8 mouse cellular contexts compared by ENCODE assay signal in the genomic region with DNA sequence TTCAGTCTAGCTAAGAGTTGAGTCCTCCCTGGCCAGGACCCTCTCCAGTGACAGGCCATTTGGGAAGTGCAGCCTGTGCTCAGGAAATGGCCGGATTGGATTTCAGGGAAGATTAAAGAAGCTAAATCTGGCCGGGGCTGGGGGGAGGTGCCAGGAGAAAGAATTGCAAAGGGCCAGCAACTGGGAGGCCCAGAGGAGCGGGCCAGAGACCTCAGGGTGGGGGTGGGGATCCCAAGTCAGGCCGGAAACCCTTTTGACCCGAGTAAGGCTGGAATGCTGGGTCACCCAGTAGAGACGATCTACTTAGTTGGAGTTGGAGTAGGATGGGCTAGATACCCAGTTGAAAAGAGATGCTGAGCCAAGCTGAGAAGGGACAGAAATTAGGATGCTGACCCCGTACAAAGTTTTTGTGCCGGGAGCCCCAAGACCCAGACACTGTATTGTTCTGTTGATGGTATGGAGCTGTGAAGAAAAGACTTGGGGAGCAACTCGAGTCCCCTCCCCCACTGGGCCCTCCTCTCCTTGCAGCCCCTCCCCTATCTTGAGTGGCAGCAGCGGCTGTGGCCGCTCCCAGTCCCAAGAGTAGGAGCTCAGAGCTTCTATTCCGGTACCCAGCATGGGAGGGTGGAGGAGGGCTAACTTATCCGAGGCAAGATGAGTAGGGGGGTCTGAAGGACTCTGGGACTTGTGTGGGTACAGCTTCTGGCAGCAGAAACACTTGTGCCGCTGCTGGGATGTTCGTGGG. TPM values are rescaled to one million over a fixed set of nuclear protein-coding genes. Genes with fewer than 3 reads are reported as not detected.
DNase-seq lines count a peak whose midpoint lies in the region; ATAC-seq lines count a peak whose summit lies in the region.

No protein-coding gene starts in this region.

- H3K27ac ChIP-seq in hindbrain, embryonic 10.5 days: peak overlapping the region; percentile 86
- H3K27ac ChIP-seq in hindbrain, embryonic 16.5 days (ENCODE audit: low read depth, low read length): no peak overlapping the region

- WGBS in hindbrain, embryonic 10.5 days: 2% methylated on average over 15 of the region's 15 CpGs
- 8% methylated on average over 15 of the region's 15 CpGs for WGBS in hindbrain, embryonic 16.5 days

- no peaks in the 10 kb centered on the region for H3K9me3 ChIP-seq in hindbrain, embryonic 10.5 days
- H3K9me3 ChIP-seq in hindbrain, embryonic 16.5 days (ENCODE audit: control insufficient read depth, low read length): no peaks in the 10 kb centered on the region

- peaks cover 45% of the 10 kb centered on the region for H3K4me1 ChIP-seq in hindbrain, embryonic 10.5 days (replicated peaks)
- H3K4me1 ChIP-seq in hindbrain, embryonic 16.5 days (ENCODE audit: control insufficient read depth, insufficient read depth, low read depth, low read length): peaks cover 5% of the 10 kb centered on the region

- H3K27me3 ChIP-seq in hindbrain, embryonic 10.5 days (ENCODE audit: insufficient read depth, poor library complexity, severe bottlenecking): peaks cover 15% of the 10 kb centered on the region
- H3K27me3 ChIP-seq in hindbrain, embryonic 16.5 days (replicated peaks; ENCODE audit: control insufficient read depth, insufficient read depth, low read length): peaks cover 6% of the 10 kb centered on the region; the same call in 1 of the 2 replicates

- H3K4me3 ChIP-seq in hindbrain, embryonic 10.5 days: peak overlapping the region; percentile 34
- no peak overlapping the region for H3K4me3 ChIP-seq in hindbrain, embryonic 16.5 days (ENCODE audit: low read length)

- no peaks in the 10 kb centered on the region for H3K36me3 ChIP-seq in hindbrain, embryonic 10.5 days
- no peaks in the 10 kb centered on the region for H3K36me3 ChIP-seq in hindbrain, embryonic 16.5 days (ENCODE audit: control insufficient read depth, insufficient read depth, low read length)

- no peak overlapping the region for H3K4me2 ChIP-seq in hindbrain, embryonic 16.5 days (ENCODE audit: low read length)

- DNase-seq in hindbrain, embryonic 10.5 days (ENCODE audit: low spot score): peak; percentile 70
- peak; percentile 84 for DNase-seq in gastrocnemius, adult 18-20 months (ENCODE audit: low spot score)
- DNase-seq in kidney, adult 9 months: peak; percentile 35
- peak; percentile 45 for DNase-seq in lung, postnatal 36 days
- no peak for DNase-seq in T-cell, adult 2 months (ENCODE audit: low spot score)
- no peak for DNase-seq in cerebellum, adult 8-10 months

- H3K9ac ChIP-seq in hindbrain, embryonic 16.5 days (ENCODE audit: low read depth, low read length): no peak overlapping the region

- ATAC-seq in hindbrain, embryonic 16.5 days: no peak; the same call in 1 of the 2 replicates
- no peak for ATAC-seq in megakaryocyte-erythroid progenitor cell, adult 5-6 weeks (replicated peaks; ENCODE audit: low FRiP score, low TSS enrichment, poor library complexity, severe bottlenecking)

RNA-seq across cellular contexts. Expression of a gene that starts 15.7 kb away (rescaled TPM):
- 3.8 and 4.5 TPM in 2 replicates for polyA plus RNA-seq in hindbrain, embryonic 10.5 days (2016; fragmentation: Nextera tagmentation; extraction: Ambion mirVana)
- 1.7 and 10.9 TPM in 2 replicates for polyA plus RNA-seq in hindbrain, embryonic 16.5 days (2015; fragmentation: Nextera tagmentation; extraction: Ambion mirVana)
- total RNA-seq in gastrocnemius, adult 18-20 months (2021): 1,000 to 10,000 TPM; 2,427 to 2,600 TPM
- not detected in 2 replicates for total RNA-seq in megakaryocyte-erythroid progenitor cell, adult 5-6 weeks (2014; fragmentation: Nextera tagmentation)
- not detected in 2 replicates for total RNA-seq in megakaryocyte-erythroid progenitor cell, adult 5-6 weeks (2017)

RNA-seq across cellular contexts. Expression of a gene that starts 26.7 kb away (rescaled TPM):
- polyA plus RNA-seq in hindbrain, embryonic 10.5 days (2016; fragmentation: Nextera tagmentation; extraction: Ambion mirVana): 154 and 199 TPM in 2 replicates
- 149 and 150 TPM in 2 replicates for polyA plus RNA-seq in hindbrain, embryonic 16.5 days (2015; fragmentation: Nextera tagmentation; extraction: Ambion mirVana)
- 10 to 100 TPM; 42.4 to 47.6 TPM for total RNA-seq in gastrocnemius, adult 18-20 months (2021)
- 47.3 and 48.2 TPM in 2 replicates for total RNA-seq in megakaryocyte-erythroid progenitor cell, adult 5-6 weeks (2014; fragmentation: Nextera tagmentation)
- total RNA-seq in megakaryocyte-erythroid progenitor cell, adult 5-6 weeks (2017): 45.3 and 50.8 TPM in 2 replicates

RNA-seq across cellular contexts. Expression of a gene that starts 30.6 kb away (rescaled TPM):
- 19.0 and 20.2 TPM in 2 replicates for polyA plus RNA-seq in hindbrain, embryonic 10.5 days (2016; fragmentation: Nextera tagmentation; extraction: Ambion mirVana)
- polyA plus RNA-seq in hindbrain, embryonic 16.5 days (2015; fragmentation: Nextera tagmentation; extraction: Ambion mirVana): 20.3 and 20.4 TPM in 2 replicates
- 100 to 1,000 TPM; 255 to 257 TPM for total RNA-seq in gastrocnemius, adult 18-20 months (2021)
- total RNA-seq in megakaryocyte-erythroid progenitor cell, adult 5-6 weeks (2014; fragmentation: Nextera tagmentation): not detected in 2 replicates
- total RNA-seq in megakaryocyte-erythroid progenitor cell, adult 5-6 weeks (2017): 0.19 TPM in 1 of 2 replicates, not detected in the other

Comparison
In these comparisons a context has a peak if more than half of its experiments do, and no peak if none do; other contexts are left out.
1. DNase-seq: peak in hindbrain, embryonic 10.5 days (single experiment), gastrocnemius, adult 18-20 months (single experiment), kidney, adult 9 months (single experiment) and lung, postnatal 36 days (single experiment); none in T-cell, adult 2 months (single experiment) and cerebellum, adult 8-10 months (single experiment).
2. RNA of a gene that starts 15.7 kb away (total RNA-seq): 2,427 to 2,600 TPM in gastrocnemius, adult 18-20 months; not detected in megakaryocyte-erythroid progenitor cell, adult 5-6 weeks; every median in the first group is over 1,000 times any median in the second.
3. RNA of a gene that starts 30.6 kb away (total RNA-seq): 255 to 257 TPM in gastrocnemius, adult 18-20 months; 0.19 TPM in megakaryocyte-erythroid progenitor cell, adult 5-6 weeks; every median in the first group is over 100 times any median in the second.